Mouse (Mus musculus): Measurements from ENCODE around the gene Mcts1. TPM values are rescaled to one million over a fixed set of nuclear protein-coding genes. Genes with fewer than 3 reads are reported as not detected.

The Mcts1 gene
- polyA plus RNA-seq, 1 experiment from 2014 or later = 167 TPM

- no peak for DNase-seq (ENCODE audit: low spot score)
These were observed 54.3 kb downstream of the Mcts1 start for GRCm38 (mm10) chrX:38654681-38655080.

GRCm38 (mm10) chrX:38656206-38656883 is 56.0 kb downstream of the Mcts1 start:
- no peak for DNase-seq (ENCODE audit: low spot score)

Other genes starting within 250 kb of the Mcts1 start
- 220 and 244 TPM in 2 replicates for gene Lamp2, start 144.1 kb upstream of the Mcts1 start, polyA plus RNA-seq (2015; fragmentation: Nextera tagmentation; extraction: Ambion mirVana)
- 20.6 and 23.5 TPM in 2 replicates for gene Cul4b, start 24.4 kb upstream of the Mcts1 start, polyA plus RNA-seq (2015; fragmentation: Nextera tagmentation; extraction: Ambion mirVana)
- gene C1galt1c1, start 34.5 kb downstream of the Mcts1 start, polyA plus RNA-seq (2015; fragmentation: Nextera tagmentation; extraction: Ambion mirVana) = 30.6 TPM in 2 replicates
- gene 6030498E09Rik, start 172.1 kb downstream of the Mcts1 start, polyA plus RNA-seq (2015; fragmentation: Nextera tagmentation; extraction: Ambion mirVana) = not detected in 2 replicates